Mouse (Mus musculus) liver, embryonic 12.5 days (tissue): ENCODE results near the gene Otp. TPM values are rescaled to one million over a fixed set of nuclear protein-coding genes. Genes with fewer than 3 reads are reported as not detected.

Source experiments
- ATAC-seq: fragments of 200-750 bp; cut with Nextera tagmentation; 2 replicates; pipeline ENCODE4 v1.8.0; 2017; ENCODE audit warnings: moderate number of reproducible peaks, mild to moderate bottlenecking, moderate library complexity
- H3K27ac ChIP-seq: fragments of 300-500 bp; sonication (generic); 2 replicates; pipeline ENCODE4 v1.5.1; 2016; ENCODE audit warnings: mild to moderate bottlenecking
- H3K27me3 ChIP-seq: fragments of 300-500 bp; sonication (generic); replicated peaks from 2 replicates; pipeline ENCODE4 v1.6.1; 2016; ENCODE audit warnings: mild to moderate bottlenecking, moderate library complexity
- H3K36me3 ChIP-seq: fragments of 300-500 bp; sonication (generic); 2 replicates; pipeline ENCODE4 v1.6.1; 2016; ENCODE audit warnings: mild to moderate bottlenecking, moderate library complexity
- H3K4me1 ChIP-seq: fragments of 300-500 bp; sonication (generic); 2 replicates; pipeline ENCODE4 v1.6.1; 2016
- H3K4me2 ChIP-seq: fragments of 300-500 bp; sonication (generic); 2 replicates; pipeline ENCODE4 v1.6.1; 2016; ENCODE audit warnings: mild to moderate bottlenecking, moderate library complexity
- H3K4me3 ChIP-seq: fragments of 300-500 bp; sonication (generic); 2 replicates; pipeline ENCODE4 v1.5.1; 2016; ENCODE audit warnings: mild to moderate bottlenecking, moderate library complexity
- H3K9ac ChIP-seq: fragments of 300-500 bp; sonication (generic); 2 replicates; pipeline ENCODE4 v1.6.1; 2016; ENCODE audit warnings: mild to moderate bottlenecking, moderate library complexity
- H3K9me3 ChIP-seq: fragments of 300-500 bp; sonication (generic); replicated peaks from 2 replicates; pipeline ENCODE4 v1.6.1; 2016; ENCODE audit warnings: mild to moderate bottlenecking, moderate library complexity
- WGBS: fragments of 180-500 bp; shearing (Covaris S2); methylation state at CpG from one replicate; pipeline ENCODE4 v1.1.7; 2016; ENCODE audit not compliant: insufficient replicate concordance; 5-methylcytosine and 5-hydroxymethylcytosine counted together
- polyA plus RNA-seq: library from polyadenylated mRNA; unstranded; fragments of >200 nt; fragmentation: Nextera tagmentation; extraction: Ambion mirVana; gene quantifications from 2 replicates; pipeline ENCODE4 v1.2.1, GENCODE M21; 2016

Otp gene
- polyA plus RNA-seq, 1 experiment from 2014 or later = not detected

GRCm38 (mm10) chr13:94876286-94877210 is 1.1 kb downstream of the Otp start:
- Histone ChIP-seq H3K27ac (no peak overlapping the region), H3K36me3 (no peaks in the 10 kb centered on the region), H3K4me3 (no peak overlapping the region), H3K9ac (no peak overlapping the region), H3K4me1 (no peaks in the 10 kb centered on the region), H3K9me3 (no peaks in the 10 kb centered on the region), H3K27me3 (peaks cover 86% of the 10 kb centered on the region), H3K4me2 (no peak overlapping the region)
- ATAC-seq = no peak
- WGBS = 5% methylated on average over 30 of the region's 30 CpGs

GRCm38 (mm10) chr13:94877211-94877590 is 1.8 kb downstream of the Otp start:
- whole genome bisulfite sequencing = 5% methylated on average over 27 of the region's 27 CpGs
- no peak overlapping the region for H3K4me2 ChIP-seq
- H3K27ac ChIP-seq = no peak overlapping the region
- H3K4me1 ChIP-seq = no peaks in the 10 kb centered on the region
- H3K9ac ChIP-seq = no peak overlapping the region
- H3K36me3 ChIP-seq = no peaks in the 10 kb centered on the region
- H3K4me3 ChIP-seq = no peak overlapping the region
- ATAC-seq = no peak
- no peaks in the 10 kb centered on the region for H3K9me3 ChIP-seq
- peaks cover 86% of the 10 kb centered on the region for H3K27me3 ChIP-seq

DNA sequence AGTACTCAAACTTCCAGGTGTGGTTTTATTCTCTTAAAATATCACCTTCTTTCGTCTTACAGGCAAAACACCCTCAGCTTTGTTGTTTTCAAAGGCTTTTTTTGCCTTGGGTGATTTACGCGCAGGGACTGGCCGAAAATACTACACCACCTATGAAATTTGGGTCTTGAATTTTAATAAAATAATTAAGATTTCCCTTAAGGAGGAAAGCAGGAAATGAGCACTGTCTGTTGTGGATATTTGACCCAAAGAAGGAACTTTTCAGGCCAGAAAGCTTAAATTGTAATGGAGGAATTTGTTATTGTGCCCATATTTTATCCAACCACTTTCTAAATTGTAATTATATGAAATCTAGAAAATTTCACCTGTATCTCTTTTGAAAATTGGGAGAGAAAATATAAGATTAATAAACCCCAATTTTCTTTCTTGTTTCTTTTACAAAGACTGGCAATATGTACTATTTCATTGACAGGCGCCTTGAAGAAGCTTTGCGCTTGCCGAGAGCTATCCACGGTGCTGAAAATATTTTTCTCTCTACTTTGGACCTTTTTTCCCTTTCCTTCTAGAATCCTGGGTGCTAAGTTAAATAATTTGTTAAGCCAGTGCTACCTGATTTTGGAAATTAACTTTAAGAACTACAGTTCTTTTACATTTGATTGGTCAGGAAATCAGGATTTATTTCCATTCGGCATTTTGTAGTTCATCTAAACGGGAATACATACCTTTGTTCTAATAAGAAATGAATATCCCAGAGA is 2.8 kb downstream of the Otp start:
- Histone ChIP-seq H3K4me2 (no peak overlapping the region), H3K27me3 (peaks cover 86% of the 10 kb centered on the region), H3K27ac (no peak overlapping the region), H3K4me3 (no peak overlapping the region), H3K9me3 (no peaks in the 10 kb centered on the region), H3K36me3 (no peaks in the 10 kb centered on the region), H3K9ac (no peak overlapping the region), H3K4me1 (peaks cover 8% of the 10 kb centered on the region)
- no peak for ATAC-seq
- 18% methylated on average over 10 of the region's 10 CpGs for WGBS

- H3K9me3 ChIP-seq = no peaks in the 10 kb centered on the region
- H3K4me1 ChIP-seq = peaks cover 21% of the 10 kb centered on the region
- no peak overlapping the region for H3K4me2 ChIP-seq
- no peak for ATAC-seq
- H3K9ac ChIP-seq = no peak overlapping the region
- H3K4me3 ChIP-seq = no peak overlapping the region
- 3% methylated on average over 3 of the region's 3 CpGs for whole genome bisulfite sequencing
- H3K36me3 ChIP-seq = no peaks in the 10 kb centered on the region
- H3K27me3 ChIP-seq = peaks cover 88% of the 10 kb centered on the region
- H3K27ac ChIP-seq = no peak overlapping the region
These were observed 5.8 kb downstream of the Otp start for GRCm38 (mm10) chr13:94881201-94881600.

DNA sequence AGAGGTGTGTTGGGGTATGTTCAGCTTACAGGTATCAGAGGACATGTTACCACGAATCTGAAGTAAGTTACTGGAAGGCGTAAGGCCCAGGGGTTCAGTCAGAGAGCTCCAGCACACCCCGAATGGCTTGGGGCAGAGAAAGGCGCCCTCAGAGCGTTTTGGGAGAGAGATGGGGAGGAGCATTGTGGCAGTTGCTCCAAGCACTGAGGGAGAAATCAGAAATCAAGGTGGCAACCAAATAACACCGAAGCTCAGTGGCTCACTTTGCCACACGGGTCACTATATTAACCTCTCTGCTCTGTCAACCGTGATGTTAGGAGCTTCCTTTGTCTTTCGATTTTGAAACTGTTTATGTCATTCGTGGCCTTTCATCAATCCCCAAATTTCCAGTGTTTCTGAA is 6.8 kb downstream of the Otp start:
- peak overlapping the region; percentile 69; the same call in 1 of the 2 replicates for H3K4me2 ChIP-seq
- H3K27me3 ChIP-seq = peaks cover 86% of the 10 kb centered on the region
- peaks cover 21% of the 10 kb centered on the region for H3K4me1 ChIP-seq
- no peaks in the 10 kb centered on the region for H3K36me3 ChIP-seq
- no peak overlapping the region for H3K27ac ChIP-seq
- no peak for ATAC-seq
- WGBS = 5% methylated on average over 10 of the region's 10 CpGs
- peak overlapping the region; percentile 41; the same call in 1 of the 2 replicates for H3K4me3 ChIP-seq
- H3K9me3 ChIP-seq = no peaks in the 10 kb centered on the region
- H3K9ac ChIP-seq = no peak overlapping the region

GRCm38 (mm10) chr13:94882711-94883145 is 7.3 kb downstream of the Otp start:
- no peak for ATAC-seq
- H3K27ac ChIP-seq = no peak overlapping the region
- H3K4me3 ChIP-seq = peak overlapping the region; percentile 41
- H3K9me3 ChIP-seq = no peaks in the 10 kb centered on the region
- under 1% methylated on average over 36 of the region's 37 CpGs for WGBS
- no peaks in the 10 kb centered on the region for H3K36me3 ChIP-seq
- peak overlapping the region; percentile 69 for H3K4me2 ChIP-seq
- no peak overlapping the region for H3K9ac ChIP-seq
- peaks cover 85% of the 10 kb centered on the region for H3K27me3 ChIP-seq
- H3K4me1 ChIP-seq = peaks cover 21% of the 10 kb centered on the region

DNA sequence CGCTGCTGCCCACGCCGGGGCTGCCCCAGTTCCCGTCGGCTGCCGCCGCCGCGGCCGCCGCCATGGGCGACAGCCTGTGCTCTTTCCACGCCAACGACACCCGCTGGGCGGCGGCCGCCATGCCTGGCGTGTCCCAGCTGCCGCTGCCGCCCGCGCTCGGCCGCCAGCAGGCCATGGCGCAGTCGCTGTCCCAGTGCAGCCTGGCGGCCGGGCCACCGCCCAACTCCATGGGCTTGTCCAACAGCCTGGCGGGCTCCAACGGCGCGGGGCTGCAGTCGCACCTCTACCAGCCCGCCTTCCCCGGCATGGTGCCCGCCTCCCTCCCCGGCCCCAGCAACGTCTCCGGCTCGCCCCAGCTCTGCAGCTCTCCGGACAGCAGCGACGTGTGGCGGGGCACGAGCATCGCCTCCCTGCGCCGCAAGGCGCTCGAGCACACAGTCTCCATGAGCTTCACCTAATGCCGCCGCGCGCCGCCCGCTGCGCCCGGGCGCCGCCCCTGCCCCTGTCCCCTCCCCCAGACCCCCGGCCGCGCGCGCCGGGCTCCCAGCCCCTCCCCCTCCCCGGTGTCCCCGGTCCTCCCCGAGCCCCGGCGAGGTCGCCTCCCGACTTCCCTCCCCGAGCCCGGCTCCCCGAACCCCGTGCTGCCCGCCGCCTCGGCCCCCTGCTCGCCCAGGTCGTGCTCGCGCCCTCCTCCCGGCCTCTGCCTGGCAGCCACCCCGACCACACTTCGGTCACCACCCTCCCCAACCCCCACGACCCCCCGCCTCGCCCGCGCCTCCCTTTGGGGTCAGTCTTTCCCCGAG is 8.0 kb downstream of the Otp start:
- 1% methylated on average over 81 of the region's 95 CpGs for WGBS
- no peak overlapping the region for H3K27ac ChIP-seq

DNA sequence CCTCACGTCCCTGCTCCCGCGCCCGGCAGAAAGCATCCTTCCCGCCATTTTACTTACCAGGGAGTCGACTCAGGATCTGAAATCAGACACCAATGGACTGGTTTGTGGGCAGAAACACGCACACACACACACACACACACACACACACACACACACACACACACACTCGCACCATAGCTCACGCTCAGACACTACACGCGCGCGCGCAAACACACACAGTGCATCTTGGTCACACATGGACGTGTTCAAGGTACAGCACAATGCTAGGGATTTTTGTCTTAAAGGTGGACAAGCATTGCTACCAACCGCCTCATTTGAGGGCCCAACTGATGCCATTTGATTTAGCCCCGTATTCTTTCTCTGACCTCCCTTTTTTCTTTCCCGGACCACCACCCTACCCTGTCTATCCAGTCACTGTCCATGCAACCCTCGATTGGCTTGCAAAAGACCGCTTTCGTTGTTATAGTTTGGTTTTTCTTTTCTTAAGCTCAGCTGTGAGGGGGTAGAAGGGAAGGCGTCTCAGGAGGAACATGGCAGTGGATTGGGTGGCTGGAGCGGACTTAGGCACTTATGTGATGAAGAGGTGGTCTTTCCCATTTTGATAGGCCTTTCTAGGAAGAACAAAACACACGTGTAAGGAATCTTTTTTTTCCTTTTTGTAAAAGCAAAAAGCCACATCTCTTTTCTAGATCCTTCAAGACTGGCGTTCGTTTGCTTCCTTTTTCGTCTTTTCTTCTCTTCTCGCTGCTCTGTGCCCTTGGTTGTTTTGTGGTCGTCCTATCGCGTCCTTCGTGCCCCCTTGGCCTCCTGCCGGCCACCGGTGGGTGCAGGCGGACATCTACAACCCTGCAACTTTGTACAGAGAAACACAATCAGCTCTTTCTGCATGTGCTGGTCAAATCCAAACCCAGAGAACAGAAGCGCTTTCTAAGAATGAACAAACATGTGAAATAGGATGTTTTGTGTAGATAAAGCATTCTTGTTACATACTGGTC is 8.9 kb downstream of the Otp start:
- 3% methylated on average over 36 of the region's 36 CpGs for WGBS
- Histone ChIP-seq H3K27me3 (peaks cover 90% of the 10 kb centered on the region), H3K4me1 (peaks cover 21% of the 10 kb centered on the region), H3K36me3 (no peaks in the 10 kb centered on the region), H3K9ac (no peak overlapping the region), H3K27ac (no peak overlapping the region), H3K4me3 (peak overlapping the region; percentile 41), H3K4me2 (peak overlapping the region; percentile 69), H3K9me3 (no peaks in the 10 kb centered on the region)
- no peak for ATAC-seq

More for the DNA sequence above, 8.0 kb downstream of the Otp start:
- H3K9ac ChIP-seq = no peak overlapping the region
- H3K27me3 ChIP-seq = peaks cover 85% of the 10 kb centered on the region
- no peaks in the 10 kb centered on the region for H3K9me3 ChIP-seq
- peaks cover 21% of the 10 kb centered on the region for H3K4me1 ChIP-seq
- H3K36me3 ChIP-seq = no peaks in the 10 kb centered on the region
- H3K4me2 ChIP-seq = peak overlapping the region; percentile 69
- peak overlapping the region; percentile 41 for H3K4me3 ChIP-seq
- ATAC-seq = no peak

- WGBS = 4% methylated on average over 80 of the region's 81 CpGs
- H3K27me3 ChIP-seq = peaks cover 86% of the 10 kb centered on the region
- no peak for ATAC-seq
- peaks cover 21% of the 10 kb centered on the region for H3K4me1 ChIP-seq
- H3K27ac ChIP-seq = no peak overlapping the region
- H3K4me2 ChIP-seq = peak overlapping the region; percentile 44
- no peak overlapping the region for H3K9ac ChIP-seq
- no peaks in the 10 kb centered on the region for H3K9me3 ChIP-seq
- H3K36me3 ChIP-seq = no peaks in the 10 kb centered on the region
- no peak overlapping the region; the same call in 1 of the 2 replicates for H3K4me3 ChIP-seq
These were observed 10.2 kb downstream of the Otp start for GRCm38 (mm10) chr13:94885291-94886235.

DNA sequence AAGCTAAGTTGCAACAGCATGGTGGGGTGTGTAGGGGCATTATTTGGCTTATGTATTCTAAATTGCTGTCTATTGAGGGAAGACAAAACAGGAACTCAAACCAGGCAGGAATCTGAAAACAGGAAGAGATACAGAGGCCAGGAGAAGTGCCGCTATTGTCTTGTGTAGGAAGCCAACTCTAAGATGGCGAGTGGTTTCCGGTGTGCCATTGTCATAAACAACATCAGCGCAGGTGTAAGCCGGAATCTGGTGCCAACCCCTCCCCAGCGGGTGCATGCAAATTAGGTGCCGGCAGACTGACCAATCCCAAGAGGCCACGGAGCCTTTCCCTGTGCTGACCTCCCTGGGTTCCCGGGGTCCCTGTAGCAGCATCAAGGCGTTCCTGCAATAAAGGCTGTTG is 32.4 kb downstream of the Otp start:
- WGBS = 65% methylated on average over 10 of the region's 10 CpGs
- no peak overlapping the region for H3K9ac ChIP-seq
- no peak overlapping the region for H3K27ac ChIP-seq
- no peak overlapping the region for H3K4me3 ChIP-seq
- H3K9me3 ChIP-seq = no peaks in the 10 kb centered on the region
- H3K27me3 ChIP-seq = 0 out of 2 replicates have a peak, but pooled peaks cover under 1% of the 10 kb centered on the region
- no peak overlapping the region for H3K4me2 ChIP-seq
- H3K4me1 ChIP-seq = no peaks in the 10 kb centered on the region
- no peaks in the 10 kb centered on the region for H3K36me3 ChIP-seq
- no peak for ATAC-seq
